23 mouse cellular contexts compared by ENCODE assay signal in genomic region chrX:16288154-16288553, GRCm38 (mm10).
"Had no signal": no experiment of that assay in that cellular context is flagged by ENCODE, and none has a peak within 500 bp of the region (broad histone marks: within the 10 kb centered on the region; RNA-seq: fewer than 3 reads in every experiment).

No protein-coding gene starts in this region.

- H3K4me1 ChIP-seq: heart, embryonic 10.5 days; heart, embryonic 12.5 days; hindbrain, embryonic 10.5 days; hindbrain, embryonic 12.5 days; limb, embryonic 13.5 days; limb, embryonic 15.5 days; liver, embryonic 12.5 days had no signal

- H3K27ac ChIP-seq: gastrocnemius, adult 2 months; heart, embryonic 10.5 days; hindbrain, embryonic 10.5 days; hindbrain, embryonic 12.5 days; hindbrain, embryonic 14.5 days; left cerebral cortex, adult 2 months; limb, embryonic 13.5 days; limb, embryonic 15.5 days; liver, embryonic 12.5 days; liver, embryonic 14.5 days had no signal

- H3K27me3 ChIP-seq: heart, embryonic 12.5 days; hindbrain, embryonic 12.5 days; limb, embryonic 13.5 days; limb, embryonic 15.5 days; liver, embryonic 12.5 days had no signal

- ATAC-seq: hindbrain, embryonic 16.5 days; inflammation-experienced regulatory T-cells, adult 6 months; liver, embryonic 12.5 days had no signal

- H3K4me3 ChIP-seq: gastrocnemius, adult 2 months; heart, embryonic 10.5 days; heart, embryonic 12.5 days; hindbrain, embryonic 10.5 days; hindbrain, embryonic 12.5 days; left cerebral cortex, adult 2 months; limb, embryonic 13.5 days; limb, embryonic 15.5 days; liver, embryonic 12.5 days had no signal

- H3K4me2 ChIP-seq: heart, embryonic 12.5 days; hindbrain, embryonic 12.5 days; hindbrain, embryonic 14.5 days; limb, embryonic 13.5 days; limb, embryonic 15.5 days; liver, embryonic 12.5 days had no signal

- DNase-seq: gastrocnemius, adult 2 months; gastrocnemius, postnatal 10 days; gastrocnemius, postnatal 25 days; heart, adult 18-20 months; heart, postnatal 10 days; heart, postnatal 4 days; kidney, adult 18-20 months; kidney, adult 8-10 months; kidney, postnatal 10 days; kidney, postnatal 25 days; kidney, postnatal 4 days had no signal

- H3K36me3 ChIP-seq: heart, embryonic 10.5 days; heart, embryonic 12.5 days; hindbrain, embryonic 10.5 days; hindbrain, embryonic 12.5 days; limb, embryonic 13.5 days; limb, embryonic 15.5 days; liver, embryonic 12.5 days had no signal

- H3K9me3 ChIP-seq: heart, embryonic 10.5 days; heart, embryonic 12.5 days; hindbrain, embryonic 10.5 days; hindbrain, embryonic 12.5 days; limb, embryonic 13.5 days; limb, embryonic 15.5 days; liver, embryonic 12.5 days had no signal

- H3K9ac ChIP-seq: heart, embryonic 12.5 days; hindbrain, embryonic 12.5 days; hindbrain, embryonic 14.5 days; limb, embryonic 13.5 days; limb, embryonic 15.5 days; liver, embryonic 12.5 days; liver, embryonic 14.5 days had no signal
